Mouse (Mus musculus): ENCODE data around the gene Aven.

Aven gene

DNA sequence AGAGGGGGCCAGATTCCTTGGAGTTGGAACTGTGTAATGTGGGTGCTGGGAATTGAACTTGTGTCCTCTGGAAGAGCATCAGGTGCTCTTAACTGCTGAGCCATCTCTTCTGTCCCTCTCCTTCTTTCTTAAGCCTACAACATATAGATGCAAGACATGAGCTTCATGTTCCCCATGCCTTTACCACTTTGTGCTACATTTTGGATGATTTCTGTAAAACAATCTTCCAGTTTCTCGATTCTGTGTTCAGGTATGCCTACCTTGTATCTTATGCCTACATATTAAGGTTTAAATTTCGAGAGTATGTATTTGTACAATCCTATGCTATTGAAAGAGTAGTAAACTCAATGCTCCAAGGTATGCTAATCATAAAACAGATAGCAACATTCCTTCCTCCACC is 183.4 kb downstream of the Aven start:
- DNase-seq, result no peak

DNA sequence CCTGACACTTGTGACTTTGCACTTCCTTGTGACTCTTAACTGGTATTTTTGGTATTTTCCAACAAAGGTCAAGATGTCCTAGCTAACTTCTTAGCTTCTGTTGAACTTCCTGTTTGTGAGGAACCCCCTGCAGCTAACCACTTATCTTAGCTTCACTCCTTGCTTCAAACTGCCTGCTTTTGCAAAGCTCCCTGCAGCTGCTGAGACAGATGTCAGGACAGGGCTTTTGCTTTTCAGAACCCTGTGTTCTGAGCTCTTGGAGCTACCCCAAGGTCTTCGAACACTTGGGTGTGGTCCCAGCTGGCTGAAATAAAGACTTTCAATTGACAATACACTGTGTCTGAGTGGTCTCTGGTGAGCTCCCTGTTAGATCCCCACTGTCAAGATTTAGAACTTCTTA is 184.0 kb downstream of the Aven start:
- DNase-seq, result no peak

DNA sequence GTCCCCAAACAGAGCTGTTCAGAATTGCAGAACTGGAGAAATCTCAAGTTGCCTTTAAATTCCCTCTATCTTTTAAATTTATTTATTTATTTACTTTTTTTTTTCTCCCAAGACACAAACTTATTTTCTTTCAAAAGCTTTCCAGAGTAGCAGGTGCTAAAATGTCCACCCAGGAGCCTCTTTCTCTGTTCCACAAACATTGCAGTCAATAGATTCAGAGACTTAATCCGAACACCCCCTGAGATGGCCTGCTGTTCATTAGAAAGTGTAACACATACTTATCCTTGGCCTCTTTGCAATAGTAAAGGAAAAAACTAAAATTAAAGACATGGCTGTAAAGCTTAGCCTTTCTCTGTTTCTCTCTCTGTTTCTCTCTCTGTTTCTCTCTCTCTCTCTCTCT is 184.5 kb downstream of the Aven start:
- no peak for DNase-seq

DNA sequence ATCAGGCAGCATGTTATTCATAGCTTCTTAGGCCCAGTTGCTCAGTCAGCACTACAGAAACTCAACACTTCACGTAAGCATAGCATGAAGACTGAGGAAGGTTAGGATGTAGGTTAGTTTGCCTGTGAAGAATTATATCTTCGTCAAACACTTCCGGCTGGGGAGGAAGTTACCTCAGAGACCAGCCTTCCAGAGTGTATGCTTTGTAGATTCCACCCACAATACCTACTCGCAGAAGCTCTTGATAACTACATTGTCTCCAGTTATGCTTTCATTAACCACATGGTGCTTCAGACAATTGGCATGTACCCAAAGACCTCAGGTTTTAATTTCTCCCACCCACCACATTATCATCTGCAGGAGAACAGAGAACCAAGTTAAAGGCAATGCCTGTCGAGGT is 189.1 kb downstream of the Aven start:
- no peak for DNase-seq

All from cerebellum, postnatal 25 days (tissue).